Mouse (Mus musculus) limb, embryonic 13.5 days (tissue): ENCODE measurements at regions not wholly inside any gene's neighbourhood (a gene's known extent, or its start where the extent isn't known, plus 50 kb on each side); places are given as distances from the start of the nearest gene placed in this dataset.

Experiments used
- ATAC-seq: fragments of 200-750 bp; cut with Nextera tagmentation; 2 replicates; pipeline ENCODE4 v1.8.0; 2017; ENCODE audit warnings: low read depth, moderate number of reproducible peaks, moderate TSS enrichment; ENCODE audit not compliant: low FRiP score
- H3K27ac ChIP-seq: fragments of 300-500 bp; sonication (generic); 2 replicates; pipeline ENCODE4 v1.5.1; 2015; ENCODE audit warnings: inconsistent platforms, mild to moderate bottlenecking, moderate library complexity
- H3K27me3 ChIP-seq: fragments of 300-500 bp; sonication (generic); 2 replicates; pipeline ENCODE4 v1.6.1; 2015; ENCODE audit warnings: mild to moderate bottlenecking, inconsistent platforms
- H3K36me3 ChIP-seq: fragments of 300-500 bp; sonication (generic); 2 replicates; pipeline ENCODE4 v1.6.1; 2015; ENCODE audit warnings: inconsistent platforms, mild to moderate bottlenecking, moderate library complexity
- H3K4me1 ChIP-seq: fragments of 300-500 bp; sonication (generic); 2 replicates; pipeline ENCODE4 v1.6.1; 2015; ENCODE audit warnings: inconsistent platforms
- H3K4me2 ChIP-seq: fragments of 300-500 bp; sonication (generic); replicated peaks from 2 replicates; pipeline ENCODE4 v1.6.1; 2015; ENCODE audit warnings: inconsistent platforms, mild to moderate bottlenecking, moderate library complexity
- H3K4me3 ChIP-seq: fragments of 300-500 bp; sonication (generic); 2 replicates; pipeline ENCODE4 v1.5.1; 2015; ENCODE audit warnings: moderate library complexity, mild to moderate bottlenecking, inconsistent platforms
- H3K9ac ChIP-seq: fragments of 300-500 bp; sonication (generic); 2 replicates; pipeline ENCODE4 v1.6.1; 2015; ENCODE audit warnings: mild to moderate bottlenecking, inconsistent platforms
- H3K9me3 ChIP-seq: fragments of 300-500 bp; sonication (generic); 2 replicates; pipeline ENCODE4 v1.6.1; 2016; ENCODE audit warnings: inconsistent platforms
- WGBS: fragments of 180-500 bp; shearing (Covaris S2); methylation state at CpG from one replicate; pipeline ENCODE4 v1.1.7; 2015; 5-methylcytosine and 5-hydroxymethylcytosine counted together

DNA sequence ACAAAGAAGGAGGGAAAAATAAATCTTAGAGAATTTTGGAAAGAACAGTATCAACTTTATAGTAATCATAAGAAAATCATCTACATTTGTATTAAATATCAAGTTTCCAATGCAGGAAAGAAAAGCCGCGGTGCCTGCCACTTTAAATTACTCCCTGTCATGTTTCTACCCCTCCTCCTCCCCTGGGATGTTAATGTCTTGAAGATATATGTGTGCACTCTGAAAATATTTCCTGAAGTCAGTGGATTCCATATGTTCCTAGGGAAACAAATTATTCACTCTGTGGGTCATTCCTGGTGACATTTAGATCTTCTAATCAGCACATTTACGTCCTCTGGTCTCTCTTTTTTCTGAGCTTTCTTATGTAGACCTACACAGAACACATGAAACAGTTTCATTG is 57.2 kb upstream of the Rspo3 start:
- WGBS: 33% methylated on average over 3 of the region's 3 CpGs
- H3K9ac ChIP-seq: no peak overlapping the region
- no peaks in the 10 kb centered on the region for H3K9me3 ChIP-seq
- H3K4me1 ChIP-seq: no peaks in the 10 kb centered on the region
- no peak overlapping the region for H3K4me2 ChIP-seq
- no peak overlapping the region for H3K27ac ChIP-seq
- ATAC-seq: no peak
- no peaks in the 10 kb centered on the region for H3K27me3 ChIP-seq
- H3K36me3 ChIP-seq: no peaks in the 10 kb centered on the region
- H3K4me3 ChIP-seq: no peak overlapping the region

DNA sequence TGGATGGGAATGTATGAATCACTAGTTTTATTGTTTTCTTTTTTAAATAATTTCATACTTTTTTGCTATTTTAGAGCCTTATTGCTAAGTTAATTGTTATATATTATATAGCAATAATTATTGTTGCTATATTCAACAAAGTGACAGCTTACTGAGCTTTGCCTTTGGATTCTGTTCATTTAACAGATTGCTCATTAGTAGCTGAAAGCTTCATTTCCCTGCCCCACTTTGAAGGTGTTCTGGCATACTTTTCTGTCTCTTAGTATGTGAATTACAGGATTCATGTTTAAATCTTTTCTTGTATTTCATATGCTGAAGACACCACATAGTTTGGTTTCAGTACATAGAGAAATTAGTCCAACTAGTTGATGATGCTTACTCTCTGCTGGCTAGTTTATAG is 54.5 kb upstream of the Rspo3 start:
- no peak for ATAC-seq

DNA sequence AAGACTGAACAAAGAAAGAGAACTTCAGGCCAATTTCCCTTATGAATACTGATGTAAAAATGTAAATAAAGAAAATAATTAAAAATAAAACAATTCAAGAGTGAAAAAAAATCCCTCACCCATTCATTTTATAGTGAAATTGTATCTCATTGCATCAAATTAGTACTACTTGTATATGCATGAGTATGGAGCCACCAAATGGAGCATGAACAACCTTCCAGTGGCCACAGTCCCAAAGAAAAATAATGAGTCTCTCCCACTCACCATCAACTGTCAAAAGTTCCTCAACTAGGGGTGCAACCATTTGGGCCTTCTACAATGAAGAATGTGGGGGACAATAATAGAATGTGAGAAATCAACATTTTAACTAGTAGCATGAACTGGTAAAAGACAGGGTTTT is 54.1 kb upstream of the Rspo3 start:
- H3K27ac ChIP-seq: no peak overlapping the region
- no peak overlapping the region for H3K9ac ChIP-seq
- H3K36me3 ChIP-seq: no peaks in the 10 kb centered on the region

More for the DNA sequence above, 54.5 kb upstream of the Rspo3 start:
- Histone ChIP-seq H3K4me1 (no peaks in the 10 kb centered on the region), H3K9me3 (no peaks in the 10 kb centered on the region), H3K9ac (no peak overlapping the region), H3K27me3 (no peaks in the 10 kb centered on the region), H3K27ac (no peak overlapping the region), H3K4me2 (no peak overlapping the region), H3K4me3 (no peak overlapping the region), H3K36me3 (no peaks in the 10 kb centered on the region)

More for the DNA sequence above, 54.1 kb upstream of the Rspo3 start:
- no peak for ATAC-seq
- Histone ChIP-seq H3K4me3 (no peak overlapping the region), H3K4me2 (no peak overlapping the region), H3K27me3 (no peaks in the 10 kb centered on the region), H3K4me1 (no peaks in the 10 kb centered on the region), H3K9me3 (no peaks in the 10 kb centered on the region)
